Mouse (Mus musculus): ENCODE measurements around the gene Plcl2.
"Not testable (repeated sequence)": the region's sequence is repeated elsewhere in the genome, so short reads cannot be mapped to it uniquely, and the experiment has no call there.

Gene Plcl2

GRCm38 (mm10) chr17:50534889-50535288 is 25.7 kb downstream of the Plcl2 start:
- DNase-seq (ENCODE audit: low read depth) = not testable (repeated sequence)

GRCm38 (mm10) chr17:50536409-50537194 is 27.4 kb downstream of the Plcl2 start:
- DNase-seq (ENCODE audit: low read depth) = no peak

- no peak for DNase-seq (ENCODE audit: low read depth)
Measured at GRCm38 (mm10) chr17:50537786-50538185, 28.6 kb downstream of the Plcl2 start.

- DNase-seq (ENCODE audit: low read depth) = no peak
Measured at GRCm38 (mm10) chr17:50544860-50545259, 35.7 kb downstream of the Plcl2 start.

- no peak for DNase-seq (ENCODE audit: low read depth)
Measured at GRCm38 (mm10) chr17:50545274-50545673, 36.1 kb downstream of the Plcl2 start.

- DNase-seq (ENCODE audit: low read depth) = no peak
Measured at GRCm38 (mm10) chr17:50552130-50552529, 42.9 kb downstream of the Plcl2 start.

- no peak for DNase-seq (ENCODE audit: low read depth)
Measured at GRCm38 (mm10) chr17:50557566-50558238, 48.5 kb downstream of the Plcl2 start.

- DNase-seq (ENCODE audit: low read depth) = no peak
Measured at GRCm38 (mm10) chr17:50558239-50558625, 49.0 kb downstream of the Plcl2 start.

GRCm38 (mm10) chr17:50565376-50566123 is 56.3 kb downstream of the Plcl2 start:
- no peak for DNase-seq (ENCODE audit: low read depth)

- no peak for DNase-seq (ENCODE audit: low read depth)
Measured at GRCm38 (mm10) chr17:50568846-50569245, 59.6 kb downstream of the Plcl2 start.

GRCm38 (mm10) chr17:50570228-50570627 is 61.0 kb downstream of the Plcl2 start:
- DNase-seq (ENCODE audit: low read depth) = not testable (repeated sequence)

- DNase-seq (ENCODE audit: low read depth) = no peak
Measured at GRCm38 (mm10) chr17:50570681-50571398, 61.6 kb downstream of the Plcl2 start.

- no peak for DNase-seq (ENCODE audit: low read depth)
Measured at GRCm38 (mm10) chr17:50574161-50574560, 65.0 kb downstream of the Plcl2 start.

- no peak for DNase-seq (ENCODE audit: low read depth)
Measured at GRCm38 (mm10) chr17:50580416-50580815, 71.2 kb downstream of the Plcl2 start.

GRCm38 (mm10) chr17:50586834-50587233 is 77.6 kb downstream of the Plcl2 start:
- no peak for DNase-seq (ENCODE audit: low read depth)

GRCm38 (mm10) chr17:50587941-50588340 is 78.7 kb downstream of the Plcl2 start:
- no peak for DNase-seq (ENCODE audit: low read depth)

- no peak for DNase-seq (ENCODE audit: low read depth)
Measured at GRCm38 (mm10) chr17:50600178-50600577, 91.0 kb downstream of the Plcl2 start.

- no peak for DNase-seq (ENCODE audit: low read depth)
Measured at GRCm38 (mm10) chr17:50600696-50601095, 91.5 kb downstream of the Plcl2 start.

- no peak for DNase-seq (ENCODE audit: low read depth)
Measured at GRCm38 (mm10) chr17:50606890-50607289, 97.7 kb downstream of the Plcl2 start.

GRCm38 (mm10) chr17:50609908-50610307 is 100.7 kb downstream of the Plcl2 start:
- no peak for DNase-seq (ENCODE audit: low read depth)

GRCm38 (mm10) chr17:50620794-50621537 is 111.8 kb downstream of the Plcl2 start:
- no peak for DNase-seq (ENCODE audit: low read depth)

All from fibroblast of lung, adult 2 months (primary cell).